16 mouse cellular contexts compared by ENCODE assay signal in the genomic region with DNA sequence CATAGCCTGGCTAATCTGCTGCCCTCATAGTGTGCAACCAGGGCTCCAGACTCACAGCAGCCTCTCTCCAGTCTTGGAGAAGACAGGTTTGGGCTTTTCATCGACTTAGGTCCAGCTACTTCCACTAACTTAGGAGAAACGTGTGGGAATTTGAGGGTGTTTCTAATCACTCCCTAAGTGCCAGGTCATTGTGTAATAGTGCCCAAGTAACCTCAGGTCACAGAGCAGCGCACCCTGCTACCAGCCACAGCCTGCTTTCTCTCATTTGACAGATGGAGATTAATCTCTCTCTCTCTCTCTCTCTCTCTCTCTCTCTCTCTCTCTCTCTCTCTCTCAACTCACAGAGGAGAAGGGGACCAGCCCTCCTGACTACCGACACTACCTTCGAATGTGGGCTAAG.
"Had no signal": no experiment of that assay in that cellular context is flagged by ENCODE, and none has a peak within 500 bp of the region (broad histone marks: within the 10 kb centered on the region; RNA-seq: fewer than 3 reads in every experiment).

No protein-coding gene starts in this region.

- H3K27ac ChIP-seq: lung, embryonic 15.5 days; macrophage; midbrain, embryonic 13.5 days; midbrain, embryonic 15.5 days; neural tube, embryonic 12.5 days; stomach, embryonic 15.5 days; stomach, postnatal 0 days had no signal

- DNase-seq: liver, postnatal 0 days; lung, adult 2 months; lung, postnatal 14 days; lung, postnatal 36 days; right cerebral cortex, postnatal 14 days; thymus, adult 2 months; thymus, postnatal 14 days; thymus, postnatal 36 days had no signal

- H3K4me1 ChIP-seq: lung, embryonic 15.5 days; midbrain, embryonic 13.5 days; midbrain, embryonic 15.5 days; neural tube, embryonic 12.5 days; stomach, embryonic 15.5 days had no signal

- H3K27me3 ChIP-seq: lung, embryonic 15.5 days; megakaryocyte, embryonic 14.5 days; midbrain, embryonic 13.5 days; midbrain, embryonic 15.5 days; neural tube, embryonic 12.5 days; stomach, embryonic 15.5 days had no signal

- H3K4me3 ChIP-seq: lung, embryonic 15.5 days; megakaryocyte, embryonic 14.5 days; midbrain, embryonic 13.5 days; midbrain, embryonic 15.5 days; neural tube, embryonic 12.5 days; stomach, embryonic 15.5 days had no signal
